Mouse (Mus musculus) neural tube, embryonic 13.5 days (tissue): ENCODE measurements around the gene Lima1. TPM values are rescaled to one million over a fixed set of nuclear protein-coding genes. Genes with fewer than 3 reads are reported as not detected.
A peak's percentile ranks its signal among the peaks of the same experiment; 100 is the strongest.
"Not testable (repeated sequence)": the region's sequence is repeated elsewhere in the genome, so short reads cannot be mapped to it uniquely, and the experiment has no call there.

ENCODE experiments used
- ATAC-seq: fragments of 200-750 bp; cut with Nextera tagmentation; 2 replicates; pipeline ENCODE4 v1.8.0; 2017; ENCODE audit warnings: low read depth, mild to moderate bottlenecking, moderate TSS enrichment, moderate library complexity
- H3K27ac ChIP-seq: fragments of 300-500 bp; sonication (generic); replicated peaks from 2 replicates; pipeline ENCODE4 v1.5.1; 2015; ENCODE audit warnings: moderate library complexity, mild to moderate bottlenecking, inconsistent platforms
- H3K27me3 ChIP-seq: fragments of 300-500 bp; sonication (generic); 2 replicates; pipeline ENCODE4 v1.6.1; 2015; ENCODE audit warnings: mild to moderate bottlenecking, inconsistent platforms
- H3K36me3 ChIP-seq: fragments of 300-500 bp; sonication (generic); 2 replicates; pipeline ENCODE4 v1.6.1; 2015; ENCODE audit warnings: mild to moderate bottlenecking, inconsistent platforms
- H3K4me1 ChIP-seq: fragments of 300-500 bp; sonication (generic); replicated peaks from 2 replicates; pipeline ENCODE4 v1.6.1; 2015; ENCODE audit warnings: inconsistent platforms
- H3K4me2 ChIP-seq: fragments of 300-500 bp; sonication (generic); 2 replicates; pipeline ENCODE4 v1.6.1; 2015; ENCODE audit warnings: inconsistent platforms, mild to moderate bottlenecking, moderate library complexity
- H3K4me3 ChIP-seq: fragments of 300-500 bp; sonication (generic); 2 replicates; pipeline ENCODE4 v1.5.1; 2015; ENCODE audit warnings: mild to moderate bottlenecking, inconsistent platforms
- H3K9ac ChIP-seq: fragments of 300-500 bp; sonication (generic); 2 replicates; pipeline ENCODE4 v1.6.1; 2015; ENCODE audit warnings: moderate library complexity, mild to moderate bottlenecking, inconsistent platforms
- H3K9me3 ChIP-seq: fragments of 300-500 bp; sonication (generic); 2 replicates; pipeline ENCODE4 v1.6.1; 2016; ENCODE audit warnings: inconsistent platforms
- WGBS: fragments of 180-500 bp; shearing (Covaris S2); methylation state at CpG from one replicate; pipeline ENCODE4 v1.1.7; 2015; 5-methylcytosine and 5-hydroxymethylcytosine counted together
- polyA plus RNA-seq: library from polyadenylated mRNA; unstranded; fragments of >200 nt; fragmentation: Nextera tagmentation; extraction: Ambion mirVana; gene quantifications from 2 replicates; pipeline ENCODE4 v1.2.1, GENCODE M21; 2015

Lima1 gene
- 28.4 and 35.5 TPM in 2 replicates for polyA plus RNA-seq

- H3K27ac ChIP-seq = no peak within 1 kb of the TSS
- H3K9me3 ChIP-seq = no peaks in the 10 kb centered on the region
- H3K4me3 ChIP-seq = peak within 1 kb of the TSS; percentile 82
- H3K4me1 ChIP-seq = peaks cover 15% of the 10 kb centered on the region
- H3K4me2 ChIP-seq = peak within 1 kb of the TSS; percentile 95
- under 1% methylated on average over 31 of the region's 38 CpGs for WGBS
- H3K9ac ChIP-seq = peak within 1 kb of the TSS; percentile 80
- peak; percentile 95 for ATAC-seq
- H3K36me3 ChIP-seq = no peaks in the 10 kb centered on the region
- no peaks in the 10 kb centered on the region for H3K27me3 ChIP-seq
Measured at GRCm38 (mm10) chr15:99875334-99875869, at the start of gene Lima1. TSS of gene Lima1 (minus strand) at chr15:99875456.

GRCm38 (mm10) chr15:99919601-99920158, 44.4 kb upstream of the Lima1 start:
- H3K27me3 ChIP-seq = no peaks in the 10 kb centered on the region
- H3K4me2 ChIP-seq = no peak overlapping the region
- no peak overlapping the region for H3K27ac ChIP-seq
- no peaks in the 10 kb centered on the region for H3K36me3 ChIP-seq
- ATAC-seq = no peak
- no peaks in the 10 kb centered on the region for H3K9me3 ChIP-seq
- H3K9ac ChIP-seq = no peak overlapping the region
- H3K4me3 ChIP-seq = no peak overlapping the region
- H3K4me1 ChIP-seq = no peaks in the 10 kb centered on the region
- WGBS = 79% methylated on average over 15 of the region's 15 CpGs

- Histone ChIP-seq H3K4me3 (no peak overlapping the region), H3K4me2 (no peak overlapping the region), H3K27me3 (no peaks in the 10 kb centered on the region), H3K9ac (no peak overlapping the region), H3K36me3 (no peaks in the 10 kb centered on the region), H3K4me1 (no peaks in the 10 kb centered on the region), H3K9me3 (no peaks in the 10 kb centered on the region), H3K27ac (no peak overlapping the region)
- ATAC-seq = no peak
- 70% methylated on average over 3 of the region's 3 CpGs for WGBS
Measured at GRCm38 (mm10) chr15:99917264-99917663, 42.0 kb upstream of the Lima1 start.

- no peaks in the 10 kb centered on the region for H3K36me3 ChIP-seq
- H3K4me1 ChIP-seq = no peaks in the 10 kb centered on the region
- H3K9me3 ChIP-seq = no peaks in the 10 kb centered on the region
- WGBS = 78% methylated on average over 5 of the region's 5 CpGs
- H3K4me3 ChIP-seq = no peak overlapping the region
- no peak overlapping the region for H3K9ac ChIP-seq
- ATAC-seq = no peak
- no peak overlapping the region for H3K4me2 ChIP-seq
- H3K27ac ChIP-seq = no peak overlapping the region
- no peaks in the 10 kb centered on the region for H3K27me3 ChIP-seq
Measured at GRCm38 (mm10) chr15:99914613-99915012, 39.4 kb upstream of the Lima1 start.

- H3K4me2 ChIP-seq = no peak overlapping the region
- H3K9ac ChIP-seq = no peak overlapping the region
- 96% methylated on average over 4 of the region's 4 CpGs for WGBS
- H3K27ac ChIP-seq = no peak overlapping the region
- H3K4me3 ChIP-seq = no peak overlapping the region
- no peaks in the 10 kb centered on the region for H3K27me3 ChIP-seq
- no peak for ATAC-seq
- H3K36me3 ChIP-seq = no peaks in the 10 kb centered on the region
- H3K4me1 ChIP-seq = 0 out of 2 replicates have a peak, but pooled peaks cover 3% of the 10 kb centered on the region
- H3K9me3 ChIP-seq = no peaks in the 10 kb centered on the region
Measured at GRCm38 (mm10) chr15:99911785-99912184, 36.5 kb upstream of the Lima1 start.

- H3K9ac ChIP-seq, H3K4me3 ChIP-seq, H3K4me1 ChIP-seq, H3K27me3 ChIP-seq, ATAC-seq, H3K9me3 ChIP-seq, H3K27ac ChIP-seq, H3K36me3 ChIP-seq, H3K4me2 ChIP-seq: not testable (repeated sequence)
- 41% methylated on average over 14 of the region's 14 CpGs for WGBS
Measured at GRCm38 (mm10) chr15:99909339-99909996, 34.2 kb upstream of the Lima1 start.

- Histone ChIP-seq H3K9ac (no peak overlapping the region), H3K27me3 (no peaks in the 10 kb centered on the region), H3K4me2 (no peak overlapping the region), H3K27ac (no peak overlapping the region), H3K36me3 (no peaks in the 10 kb centered on the region), H3K4me1 (0 out of 2 replicates have a peak, but pooled peaks cover 3% of the 10 kb centered on the region), H3K9me3 (no peaks in the 10 kb centered on the region), H3K4me3 (no peak overlapping the region)
- 68% methylated on average over 1 of the region's 1 CpGs for WGBS
- ATAC-seq = no peak
Measured at GRCm38 (mm10) chr15:99907514-99907913, 32.3 kb upstream of the Lima1 start.

- no peak for ATAC-seq
- H3K4me1 ChIP-seq = 0 out of 2 replicates have a peak, but pooled peaks cover 3% of the 10 kb centered on the region
- 91% methylated on average over 4 of the region's 4 CpGs for WGBS
- H3K4me3 ChIP-seq = no peak overlapping the region
- no peak overlapping the region for H3K27ac ChIP-seq
- no peaks in the 10 kb centered on the region for H3K27me3 ChIP-seq
- H3K36me3 ChIP-seq = no peaks in the 10 kb centered on the region
- no peak overlapping the region for H3K4me2 ChIP-seq
- H3K9me3 ChIP-seq = no peaks in the 10 kb centered on the region
- no peak overlapping the region for H3K9ac ChIP-seq
Measured at GRCm38 (mm10) chr15:99907041-99907440, 31.8 kb upstream of the Lima1 start.

GRCm38 (mm10) chr15:99904841-99905240, 29.6 kb upstream of the Lima1 start:
- WGBS = 71% methylated on average over 9 of the region's 9 CpGs
- Histone ChIP-seq H3K27me3 (no peaks in the 10 kb centered on the region), H3K9ac (no peak overlapping the region), H3K4me2 (no peak overlapping the region), H3K4me1 (0 out of 2 replicates have a peak, but pooled peaks cover 3% of the 10 kb centered on the region), H3K27ac (no peak overlapping the region), H3K4me3 (no peak overlapping the region), H3K36me3 (no peaks in the 10 kb centered on the region), H3K9me3 (no peaks in the 10 kb centered on the region)
- no peak for ATAC-seq

GRCm38 (mm10) chr15:99904333-99904732, 29.1 kb upstream of the Lima1 start:
- 0 out of 2 replicates have a peak overlapping the region, but pooled peaks have one; percentile 33 for H3K27ac ChIP-seq
- H3K4me1 ChIP-seq = 0 out of 2 replicates have a peak, but pooled peaks cover 3% of the 10 kb centered on the region
- H3K36me3 ChIP-seq = no peaks in the 10 kb centered on the region
- no peaks in the 10 kb centered on the region for H3K27me3 ChIP-seq
- ATAC-seq = peak; percentile 86
- H3K9me3 ChIP-seq = no peaks in the 10 kb centered on the region
- no peak overlapping the region for H3K4me3 ChIP-seq
- H3K9ac ChIP-seq = peak overlapping the region; percentile 53; the same call in 1 of the 2 replicates
- WGBS = 11% methylated on average over 4 of the region's 4 CpGs
- H3K4me2 ChIP-seq = no peak overlapping the region

- Histone ChIP-seq H3K9me3 (no peaks in the 10 kb centered on the region), H3K36me3 (no peaks in the 10 kb centered on the region), H3K4me1 (no peaks in the 10 kb centered on the region), H3K4me3 (no peak overlapping the region), H3K4me2 (no peak overlapping the region), H3K9ac (no peak overlapping the region), H3K27me3 (no peaks in the 10 kb centered on the region), H3K27ac (no peak overlapping the region)
- 90% methylated on average over 5 of the region's 5 CpGs for WGBS
- ATAC-seq = no peak
Measured at GRCm38 (mm10) chr15:99903227-99903626, 28.0 kb upstream of the Lima1 start.

GRCm38 (mm10) chr15:99902786-99903185, 27.5 kb upstream of the Lima1 start:
- no peak overlapping the region for H3K4me3 ChIP-seq
- H3K27me3 ChIP-seq = no peaks in the 10 kb centered on the region
- H3K9me3 ChIP-seq = no peaks in the 10 kb centered on the region
- H3K36me3 ChIP-seq = no peaks in the 10 kb centered on the region
- no peak overlapping the region for H3K9ac ChIP-seq
- no peak overlapping the region for H3K4me2 ChIP-seq
- no peak for ATAC-seq
- 60% methylated on average over 5 of the region's 5 CpGs for WGBS
- no peaks in the 10 kb centered on the region for H3K4me1 ChIP-seq
- H3K27ac ChIP-seq = no peak overlapping the region
